Mouse (Mus musculus) heart, postnatal 36 days (tissue): ENCODE measurements around the gene Phrf1. TPM values are rescaled to one million over a fixed set of nuclear protein-coding genes. Genes with fewer than 3 reads are reported as not detected.

Experiments used
- DNase-seq, 2 experiments: peaks; one replicate each; pipeline ENCODE4 v3.0.0; 2021 to 2022
- intact Hi-C: fragments of 180-260 bp; cut with DNase I; formaldehyde crosslinking; loops from one replicate; pipeline ENCODE4 v1.15.1; 2025
- microRNA-seq, 2 experiments: library from miRNA; unstranded; fragments of <30 nt; microRNA quantifications; one replicate each; pipeline ENCODE4 v1.2.0; 2021; ENCODE audit warnings: borderline number of aligned reads in 2 of 2
- total RNA-seq, 2 experiments: library from RNA; stranded (reverse); gene quantifications; 2 replicates each; pipeline ENCODE4 v1.2.3; 2021

The Phrf1 gene
- total RNA-seq, 2 experiments from 2014 or later, result 31.9 to 36.5 TPM

GRCm38 (mm10) chr7:141281442-141281841 is 52.9 kb downstream of the Phrf1 start:
- DNase-seq, result no peak
- intact Hi-C loops, result no loop called here

GRCm38 (mm10) chr7:141282756-141283155 is 54.2 kb downstream of the Phrf1 start:
- intact Hi-C loops, result no loop called here
- no peak for DNase-seq

GRCm38 (mm10) chr7:141288042-141288441 is 59.5 kb downstream of the Phrf1 start:
- intact Hi-C loops, result no loop called here
- DNase-seq, result no peak

- DNase-seq, result no peak
- intact Hi-C loops, result no loop called here
Measured at GRCm38 (mm10) chr7:141291921-141292582, 63.5 kb downstream of the Phrf1 start, which contains the start of gene Drd4. Gene Drd4 (plus strand): TSS chr7:141292006.

GRCm38 (mm10) chr7:141292583-141293388 is 64.2 kb downstream of the Phrf1 start:
- DNase-seq, result no peak
- intact Hi-C loops, result no loop called here

- intact Hi-C loops, result no loop called here
- peak in 1 of 2 experiments; percentile 19 for DNase-seq
Measured at GRCm38 (mm10) chr7:141293852-141294471, 65.4 kb downstream of the Phrf1 start.

GRCm38 (mm10) chr7:141294479-141294878 is 65.9 kb downstream of the Phrf1 start:
- intact Hi-C loops, result no loop called here

GRCm38 (mm10) chr7:141297926-141298650 is 69.5 kb downstream of the Phrf1 start:
- intact Hi-C loops, result no loop called here

More at GRCm38 (mm10) chr7:141294479-141294878, 65.9 kb downstream of the Phrf1 start:
- DNase-seq, result no peak

GRCm38 (mm10) chr7:141299175-141299574 is 70.6 kb downstream of the Phrf1 start:
- intact Hi-C loops, result no loop called here
- no peak for DNase-seq

More at GRCm38 (mm10) chr7:141297926-141298650, 69.5 kb downstream of the Phrf1 start:
- DNase-seq, result no peak

- DNase-seq, result no peak
- intact Hi-C loops, result no loop called here
Measured at GRCm38 (mm10) chr7:141301386-141301785, 72.8 kb downstream of the Phrf1 start.

GRCm38 (mm10) chr7:141302702-141303268 is 74.2 kb downstream of the Phrf1 start:
- intact Hi-C loops, result no loop called here
- no peak for DNase-seq

- intact Hi-C loops, result no loop called here
Measured at GRCm38 (mm10) chr7:141304537-141304936, 76.0 kb downstream of the Phrf1 start.

More at GRCm38 (mm10) chr7:141304537-141304936, 76.0 kb downstream of the Phrf1 start:
- no peak for DNase-seq

Small RNA genes lying within 50 kb of the gene (microRNA-seq; reads per million reads assigned to microRNA genes)
- 214 to 520 reads per million in 2 experiments for gene Mir210

Other genes starting within 250 kb of the Phrf1 start
- 100 to 1,000 TPM; 113 to 167 TPM for gene Ifitm3, start 218.0 kb upstream of the Phrf1 start, total RNA-seq
- gene Ifitm6, start 210.9 kb upstream of the Phrf1 start, total RNA-seq, result 1 to 10 TPM in 1 of 2 experiments, under 1 TPM in 1; 0.47 to 1.0 TPM
- gene Gm17387, start 199.7 kb upstream of the Phrf1 start, total RNA-seq, result not detected
- not detected for gene B4galnt4, start 167.7 kb upstream of the Phrf1 start, total RNA-seq
- not detected for gene Pkp3, start 150.6 kb upstream of the Phrf1 start, total RNA-seq
- gene Sigirr, start 128.2 kb upstream of the Phrf1 start, total RNA-seq, result 1 to 10 TPM; 5.6 to 9.5 TPM
- under 1 TPM; 0.14 to 0.33 TPM for gene Ano9, start 111.0 kb upstream of the Phrf1 start, total RNA-seq
- 10 to 100 TPM; 25.8 to 36.2 TPM for gene Ptdss2, start 106.4 kb upstream of the Phrf1 start, total RNA-seq
- 10 to 100 TPM; 66.8 to 67.8 TPM for gene Rnh1, start 55.9 kb upstream of the Phrf1 start, total RNA-seq
- gene Hras, start 34.8 kb upstream of the Phrf1 start, total RNA-seq, result 100 to 1,000 TPM in 1 of 2 experiments, 10 to 100 TPM in 1; 97.9 to 104 TPM
- gene Lrrc56, start 34.6 kb upstream of the Phrf1 start, total RNA-seq, result 1 to 10 TPM; 2.8 to 4.0 TPM
- gene Lmntd2, start 14.7 kb upstream of the Phrf1 start, total RNA-seq, result not detected
- gene Rassf7, start 12.9 kb upstream of the Phrf1 start, total RNA-seq, result 1 to 10 TPM in 1 of 2 experiments, under 1 TPM in 1; 0.79 to 1.7 TPM
- 1 to 10 TPM; 4.1 to 8.6 TPM for gene Irf7, start 37.7 kb downstream of the Phrf1 start, total RNA-seq
- not detected for gene Cdhr5, start 48.0 kb downstream of the Phrf1 start, total RNA-seq
- not detected for gene Sct, start 50.3 kb downstream of the Phrf1 start, total RNA-seq
- gene Drd4, start 63.2 kb downstream of the Phrf1 start, total RNA-seq, result not detected
- gene Deaf1, start 98.9 kb downstream of the Phrf1 start, total RNA-seq, result 10 to 100 TPM; 16.5 to 17.1 TPM
- 10 to 100 TPM; 13.5 to 14.8 TPM for gene Tmem80, start 99.0 kb downstream of the Phrf1 start, total RNA-seq
- 1 to 10 TPM; 3.3 to 3.7 TPM for gene Eps8l2, start 110.1 kb downstream of the Phrf1 start, total RNA-seq
- 100 to 1,000 TPM; 114 to 116 TPM for gene Taldo1, start 163.4 kb downstream of the Phrf1 start, total RNA-seq
- gene Gatd1, start 185.4 kb downstream of the Phrf1 start, total RNA-seq, result 10 to 100 TPM; 14.9 to 16.7 TPM
- gene Cend1, start 200.7 kb downstream of the Phrf1 start, total RNA-seq, result 1 to 10 TPM in 1 of 2 experiments, under 1 TPM in 1; 0.80 to 1.5 TPM
- gene Slc25a22, start 209.1 kb downstream of the Phrf1 start, total RNA-seq, result 10 to 100 TPM; 60.0 to 96.2 TPM
- under 1 TPM; 0.60 to 0.78 TPM for gene Pidd1, start 215.2 kb downstream of the Phrf1 start, total RNA-seq
- 100 to 1,000 TPM; 885 to 891 TPM for gene Rplp2, start 218.6 kb downstream of the Phrf1 start, total RNA-seq
- 100 to 1,000 TPM; 552 to 604 TPM for gene Pnpla2, start 226.4 kb downstream of the Phrf1 start, total RNA-seq
- 10 to 100 TPM; 24.1 to 24.2 TPM for gene Cracr2b, start 232.3 kb downstream of the Phrf1 start, total RNA-seq
- gene Cd151, start 238.6 kb downstream of the Phrf1 start, total RNA-seq, result 100 to 1,000 TPM; 299 to 300 TPM
- gene Polr2l, start 246.3 kb downstream of the Phrf1 start, total RNA-seq, result 10 to 100 TPM; 76.0 to 83.7 TPM
- gene Tspan4, start 246.5 kb downstream of the Phrf1 start, total RNA-seq, result 10 to 100 TPM; 27.3 to 44.1 TPM